18 mouse cellular contexts compared by ENCODE assay signal in the genomic region with DNA sequence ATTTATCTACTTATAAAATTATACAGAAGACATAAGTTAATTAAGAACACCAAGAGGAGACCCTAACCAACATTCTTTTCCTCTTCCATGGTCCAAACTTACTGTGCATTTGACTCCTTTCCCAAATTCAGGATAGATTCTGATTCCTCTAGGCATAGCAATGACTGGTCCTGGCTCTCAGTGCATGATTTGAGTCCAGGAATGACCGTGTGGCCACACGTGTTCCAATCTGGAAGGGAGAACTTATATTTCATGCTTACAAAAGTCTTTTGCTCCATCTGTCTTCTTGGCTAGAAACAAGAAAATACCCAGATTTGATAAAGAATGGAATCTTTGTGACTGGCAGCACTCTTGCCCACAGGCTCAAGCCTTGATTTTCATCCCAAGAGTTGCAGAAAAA.
"Had no signal": no experiment of that assay in that cellular context is flagged by ENCODE, and none has a peak within 500 bp of the region (broad histone marks: within the 10 kb centered on the region; RNA-seq: fewer than 3 reads in every experiment).

No protein-coding gene starts in this region.

- H3K27ac ChIP-seq: kidney, postnatal 0 days; layer of hippocampus, adult 2 months; limb, embryonic 12.5 days; limb, embryonic 15.5 days; liver, embryonic 14.5 days; macrophage; midbrain, embryonic 12.5 days; stomach, embryonic 15.5 days had no signal

- H3K9ac ChIP-seq: limb, embryonic 12.5 days; limb, embryonic 15.5 days; liver, embryonic 14.5 days; liver, postnatal 0 days; lung, embryonic 14.5 days; midbrain, embryonic 12.5 days; stomach, embryonic 15.5 days had no signal

- H3K4me1 ChIP-seq: limb, embryonic 12.5 days; limb, embryonic 15.5 days; midbrain, embryonic 12.5 days; stomach, embryonic 15.5 days had no signal

- H3K36me3 ChIP-seq: limb, embryonic 12.5 days; limb, embryonic 15.5 days; midbrain, embryonic 12.5 days; stomach, embryonic 15.5 days had no signal

- H3K4me3 ChIP-seq: layer of hippocampus, adult 2 months; limb, embryonic 12.5 days; limb, embryonic 15.5 days; midbrain, embryonic 12.5 days; stomach, embryonic 15.5 days had no signal

- H3K4me2 ChIP-seq: limb, embryonic 12.5 days; limb, embryonic 15.5 days; liver, embryonic 11.5 days; lung, embryonic 14.5 days; midbrain, embryonic 12.5 days; stomach, embryonic 15.5 days had no signal

- H3K27me3 ChIP-seq: limb, embryonic 12.5 days; limb, embryonic 15.5 days; midbrain, embryonic 12.5 days; stomach, embryonic 15.5 days had no signal

- ATAC-seq: liver, postnatal 0 days; lung, postnatal 0 days; midbrain, embryonic 16.5 days had no signal

- DNase-seq: kidney, postnatal 25 days; layer of hippocampus, adult 9-11 months; liver, postnatal 0 days; lung, embryonic 14.5 days; right cerebral cortex, postnatal 14 days; spleen, adult 18-20 months; thymus, postnatal 25 days had no signal

- H3K9me3 ChIP-seq: limb, embryonic 12.5 days; limb, embryonic 15.5 days; midbrain, embryonic 12.5 days; stomach, embryonic 15.5 days had no signal
